7 mouse cellular contexts compared by ENCODE assay signal in the genomic region with DNA sequence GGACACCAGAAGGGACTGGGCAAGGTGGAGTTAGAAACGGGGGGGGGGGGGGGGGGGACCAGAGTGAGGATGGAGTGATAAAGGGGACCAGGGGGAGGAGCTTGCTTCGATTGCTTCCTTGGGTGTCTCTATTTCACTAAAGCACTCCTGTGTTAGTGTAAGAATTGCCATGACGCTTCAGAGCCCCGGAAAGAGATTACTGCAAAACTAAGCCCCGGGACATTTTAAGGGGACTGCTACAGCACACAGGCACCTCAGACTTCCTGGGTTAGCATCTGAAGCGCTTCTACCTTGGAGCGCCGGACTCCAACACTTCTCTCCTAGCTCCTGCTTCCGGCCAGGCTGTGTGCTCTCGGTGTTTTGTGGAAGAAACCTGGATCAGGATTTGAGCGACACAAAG.
A peak's percentile ranks its signal among the peaks of the same experiment; 100 is the strongest.
DNase-seq lines count a peak whose midpoint lies in the region; ATAC-seq and TF ChIP-seq lines count a peak whose summit lies in the region.

No protein-coding gene starts in this region.

- H3K36me3 ChIP-seq in E14TG2a.4 (ENCODE audit: insufficient read depth, low read length) (no peaks in the 10 kb centered on the region), ES-Bruce4 (ENCODE audit: control insufficient read depth, insufficient read depth, low read length, poor library complexity, severe bottlenecking) (no peaks in the 10 kb centered on the region)
- no peaks in the 10 kb centered on the region for H3K36me3 ChIP-seq in hindbrain, embryonic 11.5 days (ENCODE audit: control insufficient read depth, insufficient read depth, low read length)
- no peaks in the 10 kb centered on the region for H3K36me3 ChIP-seq in midbrain, embryonic 12.5 days

- H3K4me3 ChIP-seq in E14TG2a.4 (replicated peaks; ENCODE audit: low read length): 0 out of 2 replicates have a peak overlapping the region, but pooled peaks have one; percentile 5
- H3K4me3 ChIP-seq in ES-Bruce4 (ENCODE audit: low read depth, low read length): no peak overlapping the region
- no peak overlapping the region for H3K4me3 ChIP-seq in hindbrain, embryonic 11.5 days (ENCODE audit: low read depth, low read length)
- peak overlapping the region; percentile 22 for H3K4me3 ChIP-seq in midbrain, embryonic 12.5 days

- TF ChIP-seq EP300 in ES-Bruce4 (IDR thresholded peaks at IDR 0.05; ENCODE audit: insufficient read depth, low read depth, low read length): no peak

- H3K4me1 ChIP-seq in E14TG2a.4 (replicated peaks; ENCODE audit: low read depth, low read length) (peaks cover 50% of the 10 kb centered on the region), ES-Bruce4 (ENCODE audit: control insufficient read depth, insufficient read depth, low read length) (peaks cover 3% of the 10 kb centered on the region)
- H3K4me1 ChIP-seq in hindbrain, embryonic 11.5 days (replicated peaks; ENCODE audit: control insufficient read depth, insufficient read depth, low read length): peaks cover 6% of the 10 kb centered on the region
- peaks cover 24% of the 10 kb centered on the region for H3K4me1 ChIP-seq in midbrain, embryonic 12.5 days

- peak overlapping the region; percentile 30 for H3K4me2 ChIP-seq in hindbrain, embryonic 11.5 days (replicated peaks; ENCODE audit: low read depth, low read length)
- peak overlapping the region; percentile 73 for H3K4me2 ChIP-seq in midbrain, embryonic 12.5 days (replicated peaks)

- 10% methylated on average over 11 of the region's 11 CpGs for WGBS in hindbrain, embryonic 11.5 days
- WGBS in midbrain, embryonic 12.5 days: 5% methylated on average over 11 of the region's 11 CpGs

- no peak for TF ChIP-seq CTCF in E14TG2a.4 (conservative IDR thresholded peaks at IDR 0.05; ENCODE audit: low read length)
- no peak for TF ChIP-seq CTCF in ES-Bruce4 (IDR thresholded peaks at IDR 0.05; ENCODE audit: low read depth, low read length)

- peak overlapping the region; percentile 64 for H3K27ac ChIP-seq in ES-Bruce4 (ENCODE audit: insufficient read depth, low read length)
- no peak overlapping the region for H3K27ac ChIP-seq in hindbrain, embryonic 11.5 days (ENCODE audit: low read depth, low read length)
- H3K27ac ChIP-seq in midbrain, embryonic 12.5 days (replicated peaks): peak overlapping the region; percentile 36

- TF ChIP-seq POLR2A in ES-Bruce4 (IDR thresholded peaks at IDR 0.05; ENCODE audit: insufficient read depth, low read length): no peak

- DNase-seq in hindbrain, embryonic 11.5 days (ENCODE audit: low spot score): peak; percentile 45
- no peak for DNase-seq in frontal cortex, postnatal 14 days (ENCODE audit: low spot score in 2 of 2)
- no peak for DNase-seq in urinary bladder, postnatal 14 days (ENCODE audit: low spot score)
- DNase-seq in right cerebral cortex, adult 18-20 months: no peak

- H3K27me3 ChIP-seq in E14TG2a.4 (ENCODE audit: insufficient read depth, low read length) (peaks cover 21% of the 10 kb centered on the region), ES-Bruce4 (ENCODE audit: control insufficient read depth, insufficient read depth, low read length, poor library complexity, severe bottlenecking) (no peaks in the 10 kb centered on the region)
- H3K27me3 ChIP-seq in hindbrain, embryonic 11.5 days (ENCODE audit: control insufficient read depth, insufficient read depth, low read length): no peaks in the 10 kb centered on the region
- H3K27me3 ChIP-seq in midbrain, embryonic 12.5 days: peaks cover 4% of the 10 kb centered on the region; the same call in 1 of the 2 replicates

- H3K9me3 ChIP-seq in E14TG2a.4 (ENCODE audit: low read length) (no peaks in the 10 kb centered on the region), ES-Bruce4 (replicated peaks; ENCODE audit: control insufficient read depth, insufficient read depth, low read length, poor library complexity, severe bottlenecking) (no peaks in the 10 kb centered on the region)
- H3K9me3 ChIP-seq in hindbrain, embryonic 11.5 days (ENCODE audit: control insufficient read depth, low read length): no peaks in the 10 kb centered on the region
- no peaks in the 10 kb centered on the region for H3K9me3 ChIP-seq in midbrain, embryonic 12.5 days

- peak overlapping the region; percentile 4; the same call in 1 of the 2 replicates for H3K9ac ChIP-seq in ES-Bruce4 (ENCODE audit: low read depth, poor library complexity, severe bottlenecking)
- 0 out of 2 replicates have a peak overlapping the region, but pooled peaks have one; percentile 15 for H3K9ac ChIP-seq in hindbrain, embryonic 11.5 days (ENCODE audit: low read depth, low read length)
- H3K9ac ChIP-seq in midbrain, embryonic 12.5 days (replicated peaks): peak overlapping the region; percentile 31

- ATAC-seq in hindbrain, embryonic 11.5 days (ENCODE audit: low FRiP score): no peak
- 0 out of 2 replicates have a peak, but pooled peaks have one; percentile 17 for ATAC-seq in midbrain, embryonic 12.5 days (ENCODE audit: low FRiP score, low read depth)

Comparison
In these comparisons a context has a peak if more than half of its experiments do, and no peak if none do; other contexts are left out.
1. H3K4me3 ChIP-seq: peak in E14TG2a.4 (single experiment) and midbrain, embryonic 12.5 days (single experiment); none in ES-Bruce4 (single experiment) and hindbrain, embryonic 11.5 days (single experiment).
2. Peak in every context shown above with its lines, with median percentiles within 50 percentile points of each other: H3K9ac ChIP-seq.